Mouse (Mus musculus): ENCODE data around the gene March1. TPM values are rescaled to one million over a fixed set of nuclear protein-coding genes. Genes with fewer than 3 reads are reported as not detected.

The March1 gene
- polyA plus RNA-seq, 1 experiment = 0.01 TPM

DNA sequence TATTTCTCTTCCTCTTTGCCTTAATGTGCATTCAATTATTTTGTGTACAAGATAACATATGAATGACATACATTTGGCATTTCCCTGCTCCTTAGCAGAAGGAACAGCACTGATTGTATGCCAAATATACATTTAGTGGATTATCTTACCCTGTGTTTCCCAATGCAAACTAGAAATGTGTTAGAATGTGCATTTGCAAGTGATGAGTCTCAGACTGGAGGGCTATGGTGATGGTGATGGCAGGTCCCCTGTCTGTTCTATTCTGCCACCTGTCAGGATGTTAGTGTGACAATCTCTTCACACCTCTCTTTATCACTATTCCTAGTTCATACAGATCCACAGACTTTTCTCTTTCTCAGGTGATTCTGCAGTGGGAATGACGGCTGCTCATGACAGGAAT is 480.4 kb downstream of the March1 start:
- Histone ChIP-seq H3K36me3 (ENCODE audit: control insufficient read depth, insufficient read depth) (no peaks in the 10 kb centered on the region), H3K4me3 (ENCODE audit: insufficient read depth, poor library complexity, severe bottlenecking) (no peak overlapping the region), H3K27me3 (ENCODE audit: control insufficient read depth, insufficient read depth, insufficient read length) (no peaks in the 10 kb centered on the region), H3K79me2 (ENCODE audit: control insufficient read depth, insufficient read depth) (no peaks in the 10 kb centered on the region), H3ac (ENCODE audit: control insufficient read depth, insufficient read length, low read depth) (no peak overlapping the region), H3K79me3 (ENCODE audit: low read depth) (no peaks in the 10 kb centered on the region)
- TF ChIP-seq MYOG (IDR thresholded peaks at IDR 0.05; ENCODE audit: control insufficient read depth, extremely low read depth, insufficient read length) (no peak), CEBPB (IDR thresholded peaks at IDR 0.05; ENCODE audit: low read depth) (no peak), CTCF (IDR thresholded peaks at IDR 0.05; ENCODE audit: control insufficient read depth, insufficient read depth, insufficient read length) (no peak), USF1 (IDR thresholded peaks at IDR 0.05; ENCODE audit: low read depth) (no peak), FOSL1 (IDR thresholded peaks at IDR 0.05; ENCODE audit: insufficient read depth, low read length, poor library complexity, severe bottlenecking) (no peak), MAX (IDR thresholded peaks at IDR 0.05) (no peak), MYOD1 (IDR thresholded peaks at IDR 0.05; ENCODE audit: control insufficient read depth, insufficient read length, low read depth) (no peak)

DNA sequence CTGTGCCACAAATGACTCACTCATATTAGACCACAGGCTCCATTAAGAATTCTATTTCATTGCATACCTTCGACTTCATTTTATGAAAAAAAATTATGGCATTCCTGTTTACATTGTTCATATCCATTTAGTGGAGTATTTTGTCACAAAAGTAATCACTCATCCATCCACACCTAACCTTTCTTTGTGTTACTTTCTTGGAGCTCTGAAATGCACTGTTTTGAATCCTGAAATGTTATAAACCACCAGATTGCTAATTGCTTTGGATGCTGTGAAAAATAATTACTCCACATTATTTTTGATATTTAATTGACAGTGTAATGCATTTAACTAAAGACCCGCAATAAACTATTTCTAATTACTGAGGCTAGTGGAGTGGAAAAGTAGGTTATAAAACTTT is 501.6 kb downstream of the March1 start:
- no peaks in the 10 kb centered on the region for H3K79me3 ChIP-seq (ENCODE audit: low read depth)
- H3K36me3 ChIP-seq (ENCODE audit: control insufficient read depth, insufficient read depth) = no peaks in the 10 kb centered on the region
- no peak overlapping the region for H3ac ChIP-seq (ENCODE audit: control insufficient read depth, insufficient read length, low read depth)
- no peak overlapping the region for H3K4me3 ChIP-seq (ENCODE audit: insufficient read depth, poor library complexity, severe bottlenecking)
- TF ChIP-seq MYOG (IDR thresholded peaks at IDR 0.05; ENCODE audit: control insufficient read depth, extremely low read depth, insufficient read length) (no peak), FOSL1 (IDR thresholded peaks at IDR 0.05; ENCODE audit: insufficient read depth, low read length, poor library complexity, severe bottlenecking) (no peak)
- H3K79me2 ChIP-seq (ENCODE audit: control insufficient read depth, insufficient read depth) = no peaks in the 10 kb centered on the region
- H3K27me3 ChIP-seq (ENCODE audit: control insufficient read depth, insufficient read depth, insufficient read length) = no peaks in the 10 kb centered on the region

DNA sequence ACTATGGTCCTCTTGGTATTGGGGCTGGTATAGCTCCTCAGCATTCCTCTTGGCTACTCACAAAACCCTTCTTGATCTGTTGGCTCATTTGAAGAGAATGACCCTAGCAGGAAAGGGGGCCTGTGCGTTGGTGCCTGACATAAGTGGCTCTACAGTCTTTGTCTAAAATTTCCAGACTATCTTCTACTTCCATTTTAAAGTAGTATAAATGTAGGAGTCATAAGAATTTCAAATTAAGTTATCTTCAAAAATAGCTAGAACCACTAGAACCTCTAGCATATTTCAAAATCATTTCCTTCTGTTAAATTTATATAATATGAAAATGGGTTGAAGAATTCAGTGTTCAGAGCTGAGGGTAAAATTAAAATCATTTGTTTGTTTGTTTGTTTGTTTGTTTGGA is 541.9 kb downstream of the March1 start:
- Histone ChIP-seq H3K4me3 (ENCODE audit: insufficient read depth, poor library complexity, severe bottlenecking) (no peak overlapping the region), H3K79me3 (ENCODE audit: low read depth) (no peaks in the 10 kb centered on the region), H3K79me2 (ENCODE audit: control insufficient read depth, insufficient read depth) (no peaks in the 10 kb centered on the region), H3K27me3 (ENCODE audit: control insufficient read depth, insufficient read depth, insufficient read length) (no peaks in the 10 kb centered on the region), H3K36me3 (ENCODE audit: control insufficient read depth, insufficient read depth) (no peaks in the 10 kb centered on the region), H3ac (ENCODE audit: control insufficient read depth, insufficient read length, low read depth) (no peak overlapping the region)
- TF ChIP-seq MYOG (IDR thresholded peaks at IDR 0.05; ENCODE audit: control insufficient read depth, extremely low read depth, insufficient read length) (no peak), CEBPB (IDR thresholded peaks at IDR 0.05; ENCODE audit: low read depth) (no peak), USF1 (IDR thresholded peaks at IDR 0.05; ENCODE audit: low read depth) (no peak), MYOD1 (IDR thresholded peaks at IDR 0.05; ENCODE audit: control insufficient read depth, insufficient read length, low read depth) (no peak), MAX (IDR thresholded peaks at IDR 0.05) (no peak), FOSL1 (IDR thresholded peaks at IDR 0.05; ENCODE audit: insufficient read depth, low read length, poor library complexity, severe bottlenecking) (no peak), CTCF (IDR thresholded peaks at IDR 0.05; ENCODE audit: control insufficient read depth, insufficient read depth, insufficient read length) (no peak)

DNA sequence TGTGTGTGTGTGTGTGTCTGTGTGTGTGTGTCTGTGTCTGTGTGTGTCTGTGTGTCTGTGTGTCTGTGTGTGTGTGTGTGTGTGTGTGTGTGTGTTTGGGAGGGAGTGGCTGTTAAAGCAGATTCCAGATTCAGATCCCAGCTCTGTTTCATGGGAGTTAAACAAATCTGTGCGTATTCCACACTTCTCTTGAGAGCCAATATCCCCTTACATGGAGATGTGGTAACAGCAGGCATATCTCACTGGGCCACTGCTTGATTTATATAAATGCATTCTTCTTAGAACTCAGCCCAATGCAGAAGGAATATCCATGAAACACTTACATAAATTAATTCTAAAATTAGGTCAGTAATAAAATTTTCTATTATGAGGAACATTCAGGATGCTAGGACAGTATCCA is 549.1 kb downstream of the March1 start:
- no peaks in the 10 kb centered on the region for H3K79me3 ChIP-seq (ENCODE audit: low read depth)
- no peak overlapping the region for H3ac ChIP-seq (ENCODE audit: control insufficient read depth, insufficient read length, low read depth)
- H3K79me2 ChIP-seq (ENCODE audit: control insufficient read depth, insufficient read depth) = no peaks in the 10 kb centered on the region
- H3K36me3 ChIP-seq (ENCODE audit: control insufficient read depth, insufficient read depth) = no peaks in the 10 kb centered on the region
- H3K4me3 ChIP-seq (ENCODE audit: insufficient read depth, poor library complexity, severe bottlenecking) = no peak overlapping the region
- TF ChIP-seq MAX (IDR thresholded peaks at IDR 0.05) (no peak), MYOG (IDR thresholded peaks at IDR 0.05; ENCODE audit: control insufficient read depth, extremely low read depth, insufficient read length) (no peak), CEBPB (IDR thresholded peaks at IDR 0.05; ENCODE audit: low read depth) (no peak), FOSL1 (IDR thresholded peaks at IDR 0.05; ENCODE audit: insufficient read depth, low read length, poor library complexity, severe bottlenecking) (no peak), CTCF (IDR thresholded peaks at IDR 0.05; ENCODE audit: control insufficient read depth, insufficient read depth, insufficient read length) (no peak), USF1 (IDR thresholded peaks at IDR 0.05; ENCODE audit: low read depth) (no peak), MYOD1 (IDR thresholded peaks at IDR 0.05; ENCODE audit: control insufficient read depth, insufficient read length, low read depth) (no peak)
- H3K27me3 ChIP-seq (ENCODE audit: control insufficient read depth, insufficient read depth, insufficient read length) = no peaks in the 10 kb centered on the region

DNA sequence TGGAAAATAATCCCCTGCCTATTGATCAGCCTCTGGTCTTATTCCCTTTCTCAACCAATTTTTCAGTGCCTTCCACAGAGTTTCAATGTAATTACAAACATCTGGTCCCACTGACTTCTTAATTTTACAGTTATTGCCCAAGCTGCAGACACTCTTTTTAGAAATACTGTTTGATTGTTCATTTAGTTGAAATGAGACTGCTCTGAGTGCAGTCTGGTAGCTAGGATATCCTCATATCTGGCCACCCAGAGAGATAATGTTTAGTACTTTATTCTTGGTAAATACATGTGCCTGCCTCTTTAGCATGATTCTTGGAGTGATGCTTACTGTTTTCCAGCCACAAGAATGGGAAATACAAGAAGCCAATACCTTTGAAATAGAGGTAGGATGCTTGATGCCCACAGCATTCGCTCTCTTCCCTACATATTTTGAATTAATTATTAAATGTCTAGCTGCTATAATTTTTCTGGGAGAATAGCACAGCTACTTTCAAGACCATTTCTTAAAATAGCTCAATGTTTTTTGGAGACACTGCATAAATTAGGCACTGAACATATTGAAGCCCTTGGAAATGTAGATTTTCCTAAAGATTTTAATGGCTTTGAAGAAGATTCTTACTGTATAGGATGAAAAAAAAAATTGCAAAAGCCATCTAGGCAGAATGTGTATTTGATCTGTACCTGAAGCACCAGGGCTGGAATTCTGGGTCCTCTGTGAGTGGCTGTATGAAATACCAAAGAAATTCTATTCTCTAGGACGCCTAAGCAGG is 549.9 kb downstream of the March1 start:
- H3K27me3 ChIP-seq (ENCODE audit: control insufficient read depth, insufficient read depth, insufficient read length) = no peaks in the 10 kb centered on the region
- no peaks in the 10 kb centered on the region for H3K36me3 ChIP-seq (ENCODE audit: control insufficient read depth, insufficient read depth)
- H3K79me2 ChIP-seq (ENCODE audit: control insufficient read depth, insufficient read depth) = no peaks in the 10 kb centered on the region
- TF ChIP-seq CTCF (IDR thresholded peaks at IDR 0.05; ENCODE audit: control insufficient read depth, insufficient read depth, insufficient read length) (no peak), MYOD1 (IDR thresholded peaks at IDR 0.05; ENCODE audit: control insufficient read depth, insufficient read length, low read depth) (no peak), MYOG (IDR thresholded peaks at IDR 0.05; ENCODE audit: control insufficient read depth, extremely low read depth, insufficient read length) (no peak), FOSL1 (IDR thresholded peaks at IDR 0.05; ENCODE audit: insufficient read depth, low read length, poor library complexity, severe bottlenecking) (no peak), USF1 (IDR thresholded peaks at IDR 0.05; ENCODE audit: low read depth) (no peak), MAX (IDR thresholded peaks at IDR 0.05) (no peak), CEBPB (IDR thresholded peaks at IDR 0.05; ENCODE audit: low read depth) (no peak)
- H3K79me3 ChIP-seq (ENCODE audit: low read depth) = no peaks in the 10 kb centered on the region
- H3K4me3 ChIP-seq (ENCODE audit: insufficient read depth, poor library complexity, severe bottlenecking) = no peak overlapping the region
- H3ac ChIP-seq (ENCODE audit: control insufficient read depth, insufficient read length, low read depth) = no peak overlapping the region

DNA sequence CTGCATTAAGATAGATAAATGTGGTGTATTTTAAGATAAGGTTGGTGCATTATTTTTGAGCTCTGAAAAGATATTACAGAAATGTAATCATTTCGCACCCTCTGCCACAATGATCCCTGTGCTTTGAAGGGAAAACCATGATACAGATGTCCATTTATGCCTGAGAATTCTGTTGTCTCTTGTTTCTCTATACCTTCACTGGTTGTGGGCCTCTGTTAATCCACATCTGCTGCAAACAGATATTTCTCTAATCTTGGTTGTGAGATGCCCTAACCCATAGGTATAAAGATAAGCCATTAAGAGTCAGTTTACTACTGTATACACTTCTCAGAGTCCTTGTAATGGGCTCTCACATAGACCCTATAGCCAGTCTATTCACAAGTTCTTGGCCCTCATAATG is 561.6 kb downstream of the March1 start:
- TF ChIP-seq FOSL1 (IDR thresholded peaks at IDR 0.05; ENCODE audit: insufficient read depth, low read length, poor library complexity, severe bottlenecking) = no peak
- TF ChIP-seq MYOD1 (IDR thresholded peaks at IDR 0.05; ENCODE audit: control insufficient read depth, insufficient read length, low read depth) = no peak
- TF ChIP-seq CTCF (IDR thresholded peaks at IDR 0.05; ENCODE audit: control insufficient read depth, insufficient read depth, insufficient read length) = no peak
- no peak for TF ChIP-seq MYOG (IDR thresholded peaks at IDR 0.05; ENCODE audit: control insufficient read depth, extremely low read depth, insufficient read length)
- no peak for TF ChIP-seq USF1 (IDR thresholded peaks at IDR 0.05; ENCODE audit: low read depth)
- no peak for TF ChIP-seq MAX (IDR thresholded peaks at IDR 0.05)
- no peak for TF ChIP-seq CEBPB (IDR thresholded peaks at IDR 0.05; ENCODE audit: low read depth)
- H3K79me2 ChIP-seq (ENCODE audit: control insufficient read depth, insufficient read depth) = no peaks in the 10 kb centered on the region
- H3K4me3 ChIP-seq (ENCODE audit: insufficient read depth, poor library complexity, severe bottlenecking) = no peak overlapping the region
- no peaks in the 10 kb centered on the region for H3K36me3 ChIP-seq (ENCODE audit: control insufficient read depth, insufficient read depth)
- no peaks in the 10 kb centered on the region for H3K27me3 ChIP-seq (ENCODE audit: control insufficient read depth, insufficient read depth, insufficient read length)
- no peak overlapping the region for H3ac ChIP-seq (ENCODE audit: control insufficient read depth, insufficient read length, low read depth)
- H3K79me3 ChIP-seq (ENCODE audit: low read depth) = no peaks in the 10 kb centered on the region

All from C2C12 (cell line).